Mouse (Mus musculus) erythroblast, adult 5-6 weeks (primary cell): Measurements from ENCODE around the gene Rpl3l. TPM values are rescaled to one million over a fixed set of nuclear protein-coding genes. Genes with fewer than 3 reads are reported as not detected.

Experiments used
- ATAC-seq: replicated peaks from 2 replicates; pipeline ENCODE4 v1.8.0; 2016; ENCODE audit warnings: moderate number of reproducible peaks, mild to moderate bottlenecking, moderate TSS enrichment, inconsistent platforms; ENCODE audit not compliant: poor library complexity, low FRiP score, severe bottlenecking
- total RNA-seq, 2 experiments: library from RNA; stranded (forward) in 1 of 2; stranded (reverse) in 1 of 2; fragments of 150-400 nt in 1 of 2; fragments of 200-764, 138-1000 nt in 1 of 2; gene quantifications; 2 replicates each; pipeline versions ENCODE4 v1.2.3 to v1.2.4; 2015 to 2017; ENCODE audit warnings: low replicate concordance in 2 of 2

Gene Rpl3l
- total RNA-seq (2015; ENCODE audit: low replicate concordance) (not detected in 2 replicates), total RNA-seq (2017; ENCODE audit: low replicate concordance) (not detected in 2 replicates)

DNA sequence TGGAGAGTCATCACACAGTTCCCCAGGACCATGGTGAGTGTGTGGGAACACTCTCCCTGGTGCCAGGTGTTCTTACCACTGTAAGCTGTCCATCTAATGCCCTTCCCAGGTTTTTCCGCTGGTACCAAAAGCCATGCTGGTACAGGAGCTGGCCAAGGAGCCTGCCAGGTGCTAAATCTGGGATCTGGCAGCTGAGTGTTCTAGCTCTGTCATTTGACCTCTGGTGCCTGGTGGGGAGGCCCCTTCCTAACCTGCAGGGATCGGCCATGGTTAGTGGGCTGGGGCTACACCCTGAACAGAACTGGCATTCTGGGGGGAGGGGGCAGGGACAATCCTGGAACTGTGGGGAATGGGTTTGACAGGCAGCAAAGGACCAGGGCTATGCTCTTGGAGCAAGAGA is at the start of gene Rpl3l:
Gene Rpl3l, plus strand, starts transcription at position 203 of the 400 bp plus-strand sequence.
- no peak for ATAC-seq

DNA sequence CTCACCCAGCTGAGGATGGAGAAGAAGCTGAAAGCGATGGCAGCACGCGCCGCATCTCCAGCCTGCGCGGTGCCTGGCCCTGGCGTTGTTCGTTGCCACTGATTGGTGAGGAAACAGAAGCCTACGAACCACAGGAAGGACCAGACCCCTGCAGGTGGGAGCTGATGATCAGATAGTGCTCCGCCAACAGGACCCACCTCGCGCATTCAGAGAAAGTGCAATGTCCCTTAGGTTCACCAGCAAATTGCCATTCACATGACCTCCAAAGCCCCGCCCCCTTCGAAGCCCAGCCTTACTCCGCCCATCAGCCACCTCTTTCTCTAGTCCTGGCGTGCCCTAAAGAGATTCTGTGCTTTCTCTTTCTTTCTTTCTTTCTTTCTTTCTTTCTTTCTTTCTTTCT is 41.1 kb upstream of the Rpl3l start:
- ATAC-seq, result peak; percentile 81

DNA sequence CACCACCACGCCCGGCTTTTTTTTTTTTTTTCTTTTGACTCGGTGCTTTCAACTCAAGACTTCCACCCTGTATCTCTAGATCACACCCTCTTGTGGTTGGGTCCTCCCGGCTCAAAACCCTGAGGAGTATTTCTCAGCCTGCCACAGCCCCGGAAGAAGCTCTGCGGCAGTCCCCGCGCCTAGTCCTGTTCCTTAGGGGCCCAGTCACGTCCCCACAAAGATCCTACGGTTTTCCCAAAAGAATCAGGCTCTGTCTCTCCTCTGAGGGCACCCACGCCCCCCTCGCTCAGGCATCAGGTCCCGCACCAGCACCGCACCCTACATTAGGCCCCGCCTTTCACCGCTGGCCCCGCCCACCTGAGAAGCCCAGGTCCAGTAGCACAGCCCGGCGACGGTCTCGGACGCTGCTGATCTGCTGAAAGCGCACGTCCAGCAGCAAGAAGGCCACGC is 40.4 kb upstream of the Rpl3l start:
- ATAC-seq, result peak; percentile 76

DNA sequence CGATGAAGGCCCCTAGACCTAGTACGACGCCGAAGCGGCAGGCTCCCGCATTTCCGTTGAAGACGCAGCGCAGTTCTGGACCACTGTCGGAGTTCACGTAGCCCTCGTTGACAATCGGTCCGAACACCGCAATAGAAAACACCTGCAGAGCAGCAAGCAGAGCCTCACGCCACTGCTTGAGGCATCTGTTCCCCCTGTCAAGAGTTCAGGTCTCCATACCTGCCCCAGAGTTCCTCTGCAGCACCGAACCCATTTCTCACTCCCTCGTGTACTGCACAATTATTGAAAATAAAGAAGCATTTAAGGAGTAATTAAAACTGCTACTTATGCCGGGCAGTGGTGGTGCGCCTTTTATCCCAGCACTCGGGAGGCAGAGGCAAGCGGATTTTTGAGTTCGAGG is 40.0 kb upstream of the Rpl3l start:
- no peak for ATAC-seq

DNA sequence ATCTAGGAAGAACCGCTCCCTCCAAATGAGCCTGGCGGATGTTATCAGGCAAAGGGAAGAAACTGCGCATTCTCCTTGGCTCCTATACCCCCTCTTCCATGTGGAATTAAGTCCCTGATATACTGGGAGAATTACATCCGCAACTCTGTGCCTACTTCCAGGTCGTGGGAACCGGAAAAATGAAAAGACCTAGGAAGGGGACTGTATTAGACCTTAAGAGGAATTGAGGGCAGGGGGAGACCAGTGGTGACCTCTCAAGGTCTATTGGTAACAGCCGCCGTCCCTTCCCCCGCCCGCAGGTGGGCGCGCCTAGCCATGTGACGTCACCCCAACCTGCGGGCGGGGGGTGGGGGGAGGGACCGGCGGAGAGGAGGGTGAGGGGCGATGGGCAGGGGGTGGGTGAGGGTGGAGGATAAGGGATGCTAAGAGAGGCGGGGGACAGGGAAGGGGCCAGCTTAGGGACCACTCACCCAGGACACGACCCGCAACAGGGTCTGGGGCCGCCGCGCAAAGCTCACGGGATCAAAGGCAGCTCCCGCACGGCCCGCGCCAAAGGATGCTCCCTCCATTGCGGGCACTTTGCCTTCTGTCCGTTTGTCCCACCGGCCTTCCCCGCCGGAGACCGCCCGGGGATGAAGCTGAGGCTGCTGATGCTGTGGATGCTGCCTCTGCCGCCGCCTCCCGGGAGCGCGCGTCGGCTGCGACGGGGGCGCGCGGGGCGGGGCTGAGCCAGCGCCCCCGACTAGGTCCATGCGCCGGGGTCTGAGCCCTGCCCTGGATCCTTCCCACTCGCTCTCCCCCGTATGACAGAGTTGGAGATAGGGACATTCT is 38.2 kb upstream of the Rpl3l start, which contains the start of gene Syngr3:
Gene Syngr3, minus strand, starts transcription at position 705 of the 831 bp plus-strand sequence.
- ATAC-seq, result no peak

DNA sequence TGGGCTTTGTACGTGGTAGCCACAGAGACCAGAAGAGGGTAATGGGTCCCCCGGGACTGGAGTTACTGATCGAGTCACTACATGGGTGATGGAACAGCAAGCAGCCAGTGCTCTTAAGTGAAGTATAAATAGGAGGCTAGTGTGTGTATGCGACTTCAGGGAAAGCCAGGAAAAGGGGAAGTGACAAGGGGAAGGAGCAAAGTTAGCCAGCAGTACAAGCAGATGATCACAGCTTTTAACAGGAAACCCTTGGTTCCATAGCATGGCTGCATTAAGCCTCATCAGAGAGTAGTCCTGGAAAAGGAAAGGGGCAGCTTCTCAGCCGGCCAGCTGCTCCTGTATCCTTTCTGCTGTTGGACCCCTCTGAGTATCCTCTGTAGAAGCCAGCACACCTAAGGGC is 35.2 kb upstream of the Rpl3l start:
- ATAC-seq, result no peak

DNA sequence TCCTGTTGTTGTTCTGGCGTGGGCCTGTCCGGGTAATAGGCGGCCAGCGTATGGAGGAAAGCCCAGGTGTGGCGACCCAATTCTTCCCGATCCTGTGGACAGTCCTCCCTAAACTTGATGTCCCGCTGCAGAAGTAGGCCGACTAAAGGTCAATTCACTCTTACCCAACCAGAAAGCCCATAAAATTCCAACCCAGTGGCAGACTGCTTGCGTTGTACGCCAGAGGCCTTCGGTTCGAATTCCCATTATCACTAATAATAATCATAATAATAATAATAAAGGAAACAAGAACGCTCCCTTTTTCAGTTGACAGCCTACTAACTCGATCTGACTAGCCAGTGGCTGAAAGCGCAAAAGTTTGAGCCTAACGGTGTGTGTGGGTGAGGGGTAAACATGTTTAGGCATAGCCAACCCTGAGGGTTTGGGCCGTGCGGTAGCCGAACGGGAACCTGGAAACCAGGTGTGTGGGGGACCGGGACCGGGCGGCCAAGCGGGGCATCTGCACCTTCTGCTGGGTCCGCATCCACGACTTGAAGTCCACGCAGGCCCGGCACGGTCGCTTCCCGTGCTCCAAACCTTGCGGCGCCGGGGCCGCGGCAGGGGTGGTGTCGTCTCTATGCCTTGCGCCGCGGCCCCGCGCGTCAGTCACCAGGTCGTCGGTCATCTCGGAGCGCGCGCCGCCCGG is 32.2 kb upstream of the Rpl3l start:
- ATAC-seq, result peak; percentile 11; the same call in 1 of the 2 replicates

DNA sequence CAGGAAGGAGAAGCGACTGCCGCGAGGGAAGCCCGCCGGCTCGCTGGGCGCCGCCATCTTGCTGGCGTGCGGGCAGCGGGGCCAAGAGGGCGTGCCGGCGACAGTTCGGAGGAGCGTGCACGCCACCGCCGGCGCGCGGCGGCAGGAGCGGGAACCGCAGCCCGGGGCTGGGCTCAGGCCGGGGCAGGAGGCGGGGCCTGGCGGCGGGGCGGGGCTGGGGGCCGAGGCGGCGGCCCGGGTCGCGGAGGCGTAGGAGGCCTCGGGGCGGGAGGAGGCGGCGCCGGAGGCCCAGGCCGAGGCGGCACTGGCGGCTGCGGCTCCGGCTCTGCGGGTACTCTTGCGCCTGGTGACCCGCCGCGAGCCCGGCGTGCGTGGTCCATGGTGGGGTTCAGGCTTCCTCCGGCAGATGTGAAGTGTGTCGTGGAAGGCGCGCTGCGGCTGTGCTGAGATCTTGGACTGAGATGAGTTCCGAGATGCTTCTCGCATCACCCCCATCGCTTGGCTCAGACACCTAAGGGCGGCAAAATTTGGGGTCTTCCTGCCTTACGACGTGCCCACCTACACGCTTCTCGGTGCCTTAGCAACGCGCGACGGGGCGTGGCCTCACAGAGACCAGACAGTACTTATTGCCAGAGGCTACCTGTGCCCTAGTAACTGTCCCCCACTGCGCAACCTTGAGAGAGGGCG is 31.5 kb upstream of the Rpl3l start, which contains the start of the genes Gfer and Noxo1:
Gene Gfer, minus strand, starts transcription at position 146 of the 687 bp plus-strand sequence.
Gene Noxo1, plus strand, starts transcription at position 224 of the 687 bp plus-strand sequence.
- peak; percentile 90 for ATAC-seq

DNA sequence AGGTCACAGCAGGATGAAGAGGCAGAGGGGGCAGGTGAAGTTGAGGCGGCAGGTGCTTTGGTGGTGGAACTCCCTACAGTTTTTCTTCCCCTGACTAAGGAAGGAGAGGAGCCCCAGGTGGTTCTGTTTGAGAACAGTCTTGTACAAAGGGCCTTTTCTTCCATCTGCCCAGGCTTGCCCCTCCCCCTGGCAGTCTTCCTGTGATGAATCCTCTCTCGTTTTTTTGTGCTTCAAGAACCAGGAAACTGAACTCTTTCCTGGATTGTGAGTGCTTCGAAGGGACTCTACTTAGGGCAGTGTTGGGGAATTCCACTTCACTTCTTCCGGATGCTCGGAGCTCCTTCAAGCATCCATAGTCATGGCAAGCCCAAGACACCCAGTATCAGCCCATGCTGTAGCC is 29.6 kb upstream of the Rpl3l start:
- no peak for ATAC-seq

DNA sequence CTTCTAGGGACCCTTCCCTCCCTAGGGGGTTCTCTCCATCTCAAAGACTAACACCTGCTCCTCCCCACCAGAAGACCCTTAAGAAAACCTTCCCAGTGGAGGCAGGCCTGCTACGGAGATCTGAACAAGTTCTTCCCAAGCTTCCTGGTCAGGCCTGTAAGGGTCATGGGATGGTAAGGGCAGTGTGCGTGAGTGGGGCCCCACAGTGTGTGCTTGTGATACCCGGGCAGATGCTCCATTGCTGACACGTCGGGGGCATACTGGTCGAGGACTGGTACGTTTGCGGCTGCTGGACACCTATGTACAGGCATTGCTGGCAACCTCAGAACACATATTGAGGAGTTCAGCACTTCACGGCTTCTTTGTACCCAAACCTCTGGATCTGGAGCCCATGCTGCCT is 28.9 kb upstream of the Rpl3l start:
- no peak for ATAC-seq

DNA sequence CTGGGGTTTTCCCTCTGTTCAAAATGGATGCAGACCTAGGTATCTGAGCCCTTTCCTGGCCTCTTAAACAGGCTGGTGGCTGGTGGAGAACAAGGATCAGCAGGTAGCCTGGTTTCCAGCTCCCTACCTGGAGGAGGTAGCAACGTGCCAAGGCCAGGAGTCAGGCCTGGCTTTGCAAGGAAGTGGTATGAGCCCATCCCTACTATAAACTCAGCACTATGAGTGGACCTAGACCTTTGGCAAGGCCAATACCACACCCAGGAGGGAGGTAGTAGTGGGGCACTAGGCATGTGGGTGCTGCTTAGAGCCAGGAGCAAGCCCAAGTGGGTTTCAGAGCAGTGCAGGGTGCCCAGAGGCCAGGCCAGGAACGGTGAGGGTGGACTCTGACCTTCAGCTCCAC is 28.1 kb upstream of the Rpl3l start:
- no peak for ATAC-seq

DNA sequence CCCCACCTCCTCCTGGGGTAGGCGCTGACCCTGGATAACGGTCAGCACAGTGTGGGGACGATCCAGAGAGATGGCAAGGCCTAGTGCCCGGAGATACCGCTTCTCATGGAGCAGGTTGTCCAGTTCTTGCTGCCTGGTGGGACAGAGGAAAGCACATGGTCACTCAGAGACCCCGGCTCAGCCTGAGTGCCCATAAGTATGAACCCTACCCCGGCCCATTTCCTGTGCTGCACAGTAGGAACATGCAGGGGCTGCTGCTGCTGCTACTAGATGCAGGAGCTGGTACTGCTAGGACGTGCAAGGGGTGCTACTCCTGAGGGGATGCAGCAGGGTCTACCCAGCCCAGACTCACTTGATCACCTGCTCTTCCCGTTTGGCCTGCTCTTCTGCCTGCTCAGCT is 26.4 kb upstream of the Rpl3l start:
- no peak for ATAC-seq

DNA sequence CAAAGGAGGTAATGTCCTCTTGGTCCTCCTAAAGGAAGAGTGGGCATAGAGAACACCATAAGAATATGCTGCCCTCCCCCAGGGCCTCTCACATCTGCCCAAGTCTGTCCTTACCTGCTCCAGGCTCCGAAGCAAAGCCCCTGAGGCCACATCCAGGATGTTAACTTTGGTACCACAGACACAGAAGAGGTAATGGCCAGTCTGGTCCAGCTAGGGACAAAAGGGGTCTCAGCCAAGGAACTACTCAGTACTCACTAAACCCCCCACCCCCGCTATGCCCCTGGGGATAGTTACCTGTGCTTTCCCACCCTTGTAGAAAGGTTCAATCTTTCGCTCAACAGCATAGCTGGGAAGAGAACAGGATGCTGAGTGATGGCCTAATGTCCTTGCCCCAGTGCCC is 21.8 kb upstream of the Rpl3l start:
- ATAC-seq, result no peak

DNA sequence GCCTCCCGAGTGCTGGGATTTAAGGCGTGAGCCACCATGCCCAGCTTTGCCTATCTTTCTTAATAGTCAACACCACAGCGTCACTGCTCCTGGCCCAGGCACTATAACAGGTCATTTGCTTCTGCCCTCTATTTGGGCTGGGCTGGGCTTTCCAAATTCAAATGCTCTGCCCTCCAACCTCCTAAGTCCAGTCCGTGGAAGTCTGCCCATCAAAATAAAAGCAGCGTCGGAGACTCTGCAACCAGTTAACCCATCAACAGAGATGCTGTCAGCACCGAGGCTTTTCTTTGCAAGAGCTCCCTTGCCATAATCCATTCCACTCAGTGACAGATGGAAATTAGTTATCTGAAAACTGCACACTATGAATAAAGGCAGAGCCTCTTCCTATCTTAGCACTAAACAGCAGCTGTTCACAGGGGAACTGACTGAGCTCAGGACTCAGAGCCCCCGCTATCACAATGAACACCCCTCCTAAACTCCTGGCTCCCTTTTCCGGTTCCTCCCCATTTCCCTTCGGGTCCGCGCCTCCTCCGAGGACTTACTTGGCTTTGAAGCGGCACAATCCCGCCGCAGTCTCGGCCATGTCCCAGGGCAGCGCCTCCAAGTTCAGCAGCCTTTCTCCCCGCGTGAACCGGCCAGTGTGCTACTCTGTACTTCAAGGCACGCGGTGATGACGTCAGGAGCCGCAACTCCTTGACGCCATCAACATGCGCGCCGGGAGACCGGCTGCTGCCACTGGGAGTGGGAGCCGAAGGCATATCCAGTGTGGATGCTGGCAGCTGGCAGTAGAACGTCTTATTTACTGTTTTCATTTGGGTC is 20.4 kb upstream of the Rpl3l start, which contains the start of gene Tbl3:
Gene Tbl3, minus strand, starts transcription at position 679 of the 819 bp plus-strand sequence.
- peak; percentile 86 for ATAC-seq

DNA sequence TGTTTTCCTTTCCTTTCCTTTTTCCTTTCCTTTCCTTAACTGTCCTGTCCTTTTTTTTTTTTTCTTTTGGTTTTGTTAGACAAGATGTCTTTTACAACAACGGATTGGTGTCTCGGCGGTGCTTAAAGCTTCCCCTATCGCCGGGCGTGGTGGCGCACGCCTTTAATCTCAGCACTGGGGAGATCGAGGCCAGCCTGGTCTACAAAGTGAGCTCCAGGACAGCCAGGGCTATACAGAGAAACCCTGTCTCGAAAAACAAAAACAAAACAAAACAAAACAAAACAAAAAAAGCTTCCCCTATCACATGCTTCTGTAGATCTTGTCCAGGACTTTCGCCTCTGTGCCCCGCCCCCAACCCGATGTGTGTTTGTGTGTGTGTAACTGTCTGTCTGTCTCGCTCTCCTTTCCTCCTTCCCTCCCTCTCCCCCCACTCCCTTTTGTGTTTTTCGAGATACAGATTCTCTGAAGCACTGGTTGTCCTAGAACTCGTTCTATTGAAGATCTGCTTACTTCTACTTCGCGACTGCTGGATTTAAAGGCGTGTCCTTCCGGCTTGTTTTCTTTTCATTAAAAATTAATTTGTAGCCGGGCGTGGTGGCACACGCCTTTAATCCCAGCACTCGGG is 19.7 kb upstream of the Rpl3l start:
- ATAC-seq, result peak; percentile 22

DNA sequence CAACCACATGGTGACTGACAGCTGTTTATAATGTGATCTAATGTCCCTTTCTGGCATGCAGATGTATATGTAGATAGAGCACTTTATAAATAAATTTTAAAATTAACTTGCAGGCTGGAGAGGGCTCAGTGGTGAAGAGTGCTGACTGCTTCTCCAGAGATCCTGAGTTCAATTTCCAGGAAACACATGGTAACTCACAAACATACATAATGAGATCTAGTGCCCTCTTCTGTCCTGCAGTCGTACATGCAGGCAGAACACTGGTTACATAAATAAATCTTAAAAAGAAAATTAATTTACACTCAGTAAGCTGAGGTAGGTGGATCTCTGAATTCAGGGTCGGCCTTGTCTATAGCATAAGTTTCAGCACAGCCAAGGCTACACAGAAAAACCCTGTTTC is 19.0 kb upstream of the Rpl3l start:
- ATAC-seq, result peak; percentile 60

DNA sequence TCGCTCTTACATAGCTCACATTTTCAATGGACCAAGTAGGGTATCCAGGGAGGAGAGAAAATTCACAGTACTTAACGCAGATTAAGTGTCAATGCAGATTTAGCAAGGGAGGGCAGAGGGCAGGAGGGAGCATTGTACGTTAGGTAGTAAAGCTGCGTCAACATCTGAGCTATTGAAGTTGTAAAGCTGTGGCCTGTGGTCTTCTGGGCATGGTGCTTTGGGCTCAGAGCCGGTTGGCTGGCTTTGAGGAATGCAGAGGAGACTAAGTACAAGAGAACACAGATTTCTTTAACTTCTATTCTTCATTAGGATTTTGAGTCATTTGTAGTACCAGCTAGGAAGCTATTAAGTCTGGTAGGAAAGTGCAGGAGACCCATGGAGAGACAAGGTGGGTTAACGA is 12.1 kb upstream of the Rpl3l start:
- no peak for ATAC-seq

DNA sequence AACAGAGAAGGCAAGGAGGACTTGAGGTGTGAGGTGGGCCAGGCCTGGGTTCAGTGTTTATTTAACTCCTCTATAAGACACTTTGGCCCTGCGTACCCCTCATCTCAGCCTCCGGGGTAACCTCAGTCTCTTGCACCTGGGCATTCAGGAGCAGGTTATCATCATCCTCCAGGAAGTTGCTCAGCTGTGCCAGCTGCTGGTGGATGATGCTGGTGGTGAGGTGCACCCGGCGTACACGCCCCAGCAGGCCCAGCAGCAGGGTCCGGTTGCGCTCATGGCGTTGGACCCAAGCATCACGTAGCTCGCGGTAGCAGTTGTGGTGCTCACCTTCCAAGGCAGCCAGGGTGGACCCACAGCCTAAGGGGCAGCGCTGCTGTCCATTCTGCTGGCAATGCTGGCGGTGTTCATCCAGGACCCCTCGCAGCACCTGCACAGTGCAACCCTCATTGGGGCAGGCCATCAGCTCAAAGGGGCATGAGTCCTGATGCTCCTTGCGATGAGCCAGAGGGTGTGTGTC is 11.4 kb upstream of the Rpl3l start:
- no peak for ATAC-seq

DNA sequence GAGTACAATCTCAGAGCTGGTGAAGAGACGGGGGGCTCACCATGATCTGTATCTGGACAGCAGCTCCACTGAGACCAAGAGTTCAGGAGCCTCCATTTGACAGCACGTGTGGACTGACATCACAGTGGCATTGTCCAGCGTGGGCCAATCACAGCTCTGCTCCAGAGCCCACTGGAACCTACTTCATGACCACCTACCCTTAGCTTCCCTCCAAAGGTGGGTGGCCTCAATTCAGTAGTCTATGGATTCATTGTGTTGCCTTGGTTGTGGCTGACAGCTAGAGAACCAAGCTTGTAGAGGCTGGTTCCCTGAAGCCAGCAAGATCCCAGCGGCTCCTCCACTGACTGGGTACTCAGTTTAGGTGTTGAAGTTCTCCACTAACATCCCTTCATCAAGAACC is 9.7 kb upstream of the Rpl3l start, which contains the start of the genes Rnf151 and Rps2:
Gene Rnf151, minus strand, starts transcription at position 121 of the 400 bp plus-strand sequence.
Gene Rps2, plus strand, starts transcription at position 174 of the 400 bp plus-strand sequence.
- ATAC-seq, result no peak
